Mouse (Mus musculus): ENCODE data around the gene Prame. TPM values are rescaled to one million over a fixed set of nuclear protein-coding genes. Genes with fewer than 3 reads are reported as not detected.

The Prame gene
- polyA plus RNA-seq, 1 experiment from 2014 or later = not detected

Other genes starting within 250 kb of the Prame start
- not detected in 2 replicates for gene Gm7903, start 193.9 kb downstream of the Prame start, polyA plus RNA-seq (2016; fragmentation: Nextera tagmentation; extraction: Ambion mirVana)
- gene AV320801, start 133.1 kb downstream of the Prame start, polyA plus RNA-seq (2016; fragmentation: Nextera tagmentation; extraction: Ambion mirVana) = not detected in 2 replicates
- 0.25 and 0.38 TPM in 2 replicates for gene Nxf7, start 28.9 kb downstream of the Prame start, polyA plus RNA-seq (2016; fragmentation: Nextera tagmentation; extraction: Ambion mirVana)
- not detected in 2 replicates for gene Tcp11x2, start 66.1 kb upstream of the Prame start, polyA plus RNA-seq (2016; fragmentation: Nextera tagmentation; extraction: Ambion mirVana)
- gene Tmsb15a, start 97.6 kb upstream of the Prame start, polyA plus RNA-seq (2016; fragmentation: Nextera tagmentation; extraction: Ambion mirVana) = not detected in 2 replicates
- 8.7 and 11.0 TPM in 2 replicates for gene Armcx5, start 115.0 kb upstream of the Prame start, polyA plus RNA-seq (2016; fragmentation: Nextera tagmentation; extraction: Ambion mirVana)
- gene Gprasp1, start 115.0 kb upstream of the Prame start, polyA plus RNA-seq (2016; fragmentation: Nextera tagmentation; extraction: Ambion mirVana) = 40.7 TPM in 2 replicates
- 61.1 and 67.1 TPM in 2 replicates for gene Bhlhb9, start 169.9 kb upstream of the Prame start, polyA plus RNA-seq (2016; fragmentation: Nextera tagmentation; extraction: Ambion mirVana)
- gene Gprasp2, start 211.3 kb upstream of the Prame start, polyA plus RNA-seq (2016; fragmentation: Nextera tagmentation; extraction: Ambion mirVana) = 19.9 and 20.0 TPM in 2 replicates